Mouse (Mus musculus) forebrain, embryonic 15.5 days (tissue): ENCODE measurements at regions not wholly inside any gene's neighbourhood (a gene's known extent, or its start where the extent isn't known, plus 50 kb on each side); places are given as distances from the start of the nearest gene placed in this dataset.
A peak's percentile ranks its signal among the peaks of the same experiment; 100 is the strongest.

ENCODE experiments used
- ATAC-seq: fragments of 200-750 bp; cut with Nextera tagmentation; replicated peaks from 2 replicates; pipeline ENCODE4 v1.8.0; 2017; ENCODE audit warnings: mild to moderate bottlenecking, moderate TSS enrichment, moderate library complexity
- H3K27ac ChIP-seq: fragments of 300-500 bp; sonication (generic); replicated peaks from 2 replicates; pipeline ENCODE4 v1.5.1; 2015; ENCODE audit warnings: mild to moderate bottlenecking, inconsistent platforms
- H3K27me3 ChIP-seq: fragments of 300-500 bp; sonication (generic); 2 replicates; pipeline ENCODE4 v1.6.1; 2015; ENCODE audit warnings: inconsistent platforms
- H3K36me3 ChIP-seq: fragments of 300-500 bp; sonication (generic); 2 replicates; pipeline ENCODE4 v1.6.1; 2015; ENCODE audit warnings: mild to moderate bottlenecking, inconsistent platforms
- H3K4me1 ChIP-seq: fragments of 300-500 bp; sonication (generic); 2 replicates; pipeline ENCODE4 v1.6.1; 2015; ENCODE audit warnings: inconsistent platforms
- H3K4me2 ChIP-seq: fragments of 300-500 bp; sonication (generic); replicated peaks from 2 replicates; pipeline ENCODE4 v1.6.1; 2015; ENCODE audit warnings: mild to moderate bottlenecking, inconsistent platforms
- H3K4me3 ChIP-seq: fragments of 300-500 bp; sonication (generic); 2 replicates; pipeline ENCODE4 v1.5.1; 2015; ENCODE audit warnings: mild to moderate bottlenecking, inconsistent platforms
- H3K9ac ChIP-seq: fragments of 300-500 bp; sonication (generic); replicated peaks from 2 replicates; pipeline ENCODE4 v1.6.1; 2015; ENCODE audit warnings: mild to moderate bottlenecking, inconsistent platforms
- H3K9me3 ChIP-seq: fragments of 300-500 bp; sonication (generic); 2 replicates; pipeline ENCODE4 v1.6.1; 2016; ENCODE audit warnings: inconsistent platforms
- WGBS: fragments of 180-500 bp; shearing (Covaris S2); methylation state at CpG from one replicate; pipeline ENCODE4 v1.1.7; 2015; ENCODE audit warnings: mixed read lengths; 5-methylcytosine and 5-hydroxymethylcytosine counted together

DNA sequence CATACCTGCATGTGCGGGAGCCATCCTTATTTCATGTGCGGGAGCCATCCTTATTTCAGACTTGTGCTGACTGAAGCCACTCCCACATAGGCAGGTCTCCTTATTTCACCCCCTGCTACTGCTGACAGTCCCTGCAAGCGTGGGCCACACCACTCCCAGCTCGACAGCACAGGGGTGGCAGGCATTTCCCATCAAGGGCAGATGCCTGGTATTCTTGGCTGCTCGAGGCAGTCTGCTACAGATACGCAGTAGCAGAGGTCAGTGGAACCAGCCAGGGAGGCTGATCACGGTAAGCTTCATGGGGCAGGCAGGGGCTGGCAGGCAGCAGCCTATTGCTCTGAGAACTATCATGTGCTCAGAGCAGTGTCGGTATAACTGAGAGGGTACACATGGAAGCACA is 215.6 kb downstream of the Mroh4 start:
- no peaks in the 10 kb centered on the region for H3K9me3 ChIP-seq
- H3K27ac ChIP-seq = no peak overlapping the region
- no peaks in the 10 kb centered on the region for H3K4me1 ChIP-seq
- H3K4me3 ChIP-seq = no peak overlapping the region
- H3K4me2 ChIP-seq = no peak overlapping the region
- no peak overlapping the region for H3K9ac ChIP-seq
- H3K36me3 ChIP-seq = no peaks in the 10 kb centered on the region
- ATAC-seq = no peak
- no peaks in the 10 kb centered on the region for H3K27me3 ChIP-seq
- 76% methylated on average over 8 of the region's 8 CpGs for WGBS

DNA sequence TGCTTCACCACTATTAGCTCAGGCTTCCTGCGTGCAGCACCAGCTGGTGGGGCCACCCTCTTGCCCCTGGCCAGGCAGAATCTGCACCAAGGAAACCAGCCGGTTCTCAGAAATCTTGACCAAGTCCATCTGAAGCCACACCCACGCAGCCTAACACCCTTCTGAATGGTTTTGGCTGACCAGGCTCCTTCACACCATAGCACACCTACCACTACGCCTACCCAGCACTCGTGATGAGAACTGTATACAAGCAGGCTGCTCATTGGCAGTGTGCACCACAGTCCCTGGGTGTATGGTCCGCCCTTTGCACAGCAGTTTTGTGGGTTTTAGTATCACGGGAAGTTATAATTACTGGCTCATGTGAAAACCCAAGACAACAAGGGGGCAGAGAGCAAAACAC is 217.5 kb downstream of the Mroh4 start:
- Histone ChIP-seq H3K27ac (no peak overlapping the region), H3K9ac (no peak overlapping the region), H3K4me1 (peaks cover 10% of the 10 kb centered on the region), H3K4me2 (no peak overlapping the region), H3K27me3 (no peaks in the 10 kb centered on the region), H3K36me3 (no peaks in the 10 kb centered on the region), H3K4me3 (no peak overlapping the region), H3K9me3 (no peaks in the 10 kb centered on the region)
- WGBS = 88% methylated on average over 7 of the region's 7 CpGs
- ATAC-seq = no peak

DNA sequence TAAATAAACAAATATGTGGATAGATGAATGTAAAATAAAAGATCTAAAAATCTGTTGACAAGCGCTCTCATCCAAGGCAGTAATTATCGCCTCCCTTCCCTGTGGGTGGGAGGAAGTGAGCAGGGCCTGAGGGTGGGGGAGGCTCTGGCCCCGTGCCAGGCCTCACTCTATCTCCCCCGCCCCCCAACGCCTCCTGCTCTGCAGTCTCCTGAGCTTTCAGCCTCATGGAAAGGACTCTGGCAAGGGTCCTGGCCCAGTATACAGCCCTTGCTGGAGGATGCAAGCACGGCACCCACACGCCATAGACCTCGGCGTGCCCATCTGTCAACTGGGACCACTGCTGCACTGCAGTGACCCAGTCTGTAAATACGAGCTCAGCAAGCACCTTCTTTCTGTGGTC is 222.9 kb downstream of the Mroh4 start:
- Histone ChIP-seq H3K9me3 (no peaks in the 10 kb centered on the region), H3K4me3 (no peak overlapping the region), H3K27ac (peak overlapping the region; percentile 20), H3K4me2 (no peak overlapping the region), H3K27me3 (no peaks in the 10 kb centered on the region), H3K36me3 (no peaks in the 10 kb centered on the region), H3K9ac (no peak overlapping the region), H3K4me1 (peaks cover 23% of the 10 kb centered on the region)
- peak; percentile 72; the same call in 1 of the 2 replicates for ATAC-seq
- 43% methylated on average over 10 of the region's 10 CpGs for WGBS

DNA sequence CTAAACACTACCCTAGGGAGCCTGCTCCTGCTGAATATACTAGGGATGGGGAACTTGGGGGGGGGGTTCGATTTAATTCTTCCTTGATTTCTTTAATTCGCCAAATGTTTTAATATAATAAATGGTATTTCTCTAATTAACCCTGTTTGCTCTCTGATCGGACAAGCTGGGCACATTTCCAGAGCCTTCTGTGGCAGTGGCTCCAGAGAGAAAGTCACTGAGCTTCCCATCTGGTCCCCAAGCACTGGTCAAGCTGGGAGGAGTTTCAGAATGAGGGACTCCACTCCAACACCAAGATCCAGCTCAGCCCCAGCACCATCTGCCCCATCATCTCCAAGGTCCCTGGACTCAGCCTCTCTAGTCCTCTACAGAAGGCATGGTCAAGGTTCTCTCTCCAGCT is 223.9 kb downstream of the Mroh4 start:
- Histone ChIP-seq H3K4me1 (peaks cover 23% of the 10 kb centered on the region), H3K4me3 (no peak overlapping the region), H3K27me3 (no peaks in the 10 kb centered on the region), H3K9ac (no peak overlapping the region), H3K9me3 (no peaks in the 10 kb centered on the region), H3K4me2 (no peak overlapping the region), H3K27ac (no peak overlapping the region), H3K36me3 (no peaks in the 10 kb centered on the region)
- ATAC-seq = 0 out of 2 replicates have a peak, but pooled peaks have one; percentile 21
- WGBS = 80% methylated on average over 3 of the region's 3 CpGs

DNA sequence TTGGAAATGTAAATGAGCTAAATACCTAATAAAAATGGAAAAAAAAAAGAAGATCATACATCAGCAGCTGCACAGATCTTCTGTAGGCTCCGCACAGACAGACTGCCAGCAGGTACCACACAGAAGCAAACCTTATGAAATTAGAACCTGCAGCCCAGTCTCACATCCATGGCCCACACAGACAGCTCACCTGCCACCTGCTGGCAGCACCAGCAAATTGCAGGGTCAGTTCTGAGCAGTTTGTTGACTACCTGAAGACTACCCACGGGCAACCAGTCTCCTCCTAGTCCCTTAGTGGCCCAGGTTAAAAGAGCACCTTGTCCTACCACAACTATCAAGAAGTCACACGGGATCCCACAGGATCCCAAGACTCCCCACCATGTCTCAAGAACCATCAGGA is 225.1 kb downstream of the Mroh4 start:
- H3K9me3 ChIP-seq = no peaks in the 10 kb centered on the region
- no peak overlapping the region for H3K4me3 ChIP-seq
- no peaks in the 10 kb centered on the region for H3K36me3 ChIP-seq
- no peaks in the 10 kb centered on the region for H3K27me3 ChIP-seq
- WGBS = 80% methylated on average over 3 of the region's 3 CpGs
- H3K4me2 ChIP-seq = no peak overlapping the region
- no peak overlapping the region for H3K9ac ChIP-seq
- ATAC-seq = no peak
- H3K4me1 ChIP-seq = peaks cover 27% of the 10 kb centered on the region
- H3K27ac ChIP-seq = no peak overlapping the region

DNA sequence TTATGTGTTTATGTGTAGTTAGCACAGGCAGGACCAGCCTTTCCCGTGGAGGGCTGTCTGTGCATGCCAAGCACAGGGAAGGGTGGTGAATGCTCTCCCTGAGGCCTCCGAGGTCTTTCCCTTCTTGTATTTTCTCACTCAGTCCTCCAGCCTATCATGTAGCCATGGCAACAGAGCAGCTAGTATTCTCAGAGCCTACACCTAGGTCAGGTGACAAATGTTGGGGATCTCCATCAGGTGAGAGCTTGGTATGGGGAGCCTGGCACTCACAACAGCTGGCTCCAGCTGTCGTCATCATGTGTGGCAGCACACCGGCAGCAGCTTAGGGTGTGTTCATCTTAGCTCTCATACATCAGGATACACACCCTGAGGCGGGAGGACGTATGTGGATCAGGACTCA is 231.3 kb downstream of the Mroh4 start:
- 0 out of 2 replicates have a peak overlapping the region, but pooled peaks have one; percentile 27 for H3K27ac ChIP-seq
- H3K36me3 ChIP-seq = no peaks in the 10 kb centered on the region
- ATAC-seq = peak; percentile 60
- H3K4me1 ChIP-seq = peaks cover 12% of the 10 kb centered on the region
- no peaks in the 10 kb centered on the region for H3K9me3 ChIP-seq
- no peak overlapping the region for H3K4me2 ChIP-seq
- no peak overlapping the region for H3K9ac ChIP-seq
- H3K27me3 ChIP-seq = no peaks in the 10 kb centered on the region
- no peak overlapping the region for H3K4me3 ChIP-seq
- 66% methylated on average over 6 of the region's 6 CpGs for WGBS

DNA sequence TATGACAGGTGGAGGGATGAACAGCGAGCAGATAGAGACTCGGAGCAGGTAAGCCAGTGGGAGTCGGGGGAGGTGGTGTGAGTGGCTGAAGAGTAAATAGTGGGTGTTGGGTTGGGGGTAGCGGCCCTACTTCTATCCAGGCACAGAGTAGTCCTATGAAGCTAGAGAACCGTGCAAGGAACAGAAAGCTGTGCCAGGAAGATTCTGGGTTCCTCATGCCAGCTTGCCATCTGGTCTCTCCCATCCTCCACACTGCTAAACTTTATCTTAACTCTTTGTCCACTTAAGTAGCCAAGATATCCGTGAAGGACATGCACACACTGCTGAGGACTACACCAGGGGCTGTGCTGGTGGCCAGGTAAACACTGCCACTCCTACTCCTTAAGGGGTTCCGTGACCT is 234.9 kb downstream of the Mroh4 start:
- no peak for ATAC-seq
- Histone ChIP-seq H3K27me3 (no peaks in the 10 kb centered on the region), H3K9me3 (no peaks in the 10 kb centered on the region), H3K36me3 (no peaks in the 10 kb centered on the region), H3K4me2 (no peak overlapping the region), H3K4me1 (peaks cover 8% of the 10 kb centered on the region), H3K9ac (no peak overlapping the region), H3K27ac (no peak overlapping the region), H3K4me3 (no peak overlapping the region)
- 87% methylated on average over 7 of the region's 7 CpGs for WGBS

DNA sequence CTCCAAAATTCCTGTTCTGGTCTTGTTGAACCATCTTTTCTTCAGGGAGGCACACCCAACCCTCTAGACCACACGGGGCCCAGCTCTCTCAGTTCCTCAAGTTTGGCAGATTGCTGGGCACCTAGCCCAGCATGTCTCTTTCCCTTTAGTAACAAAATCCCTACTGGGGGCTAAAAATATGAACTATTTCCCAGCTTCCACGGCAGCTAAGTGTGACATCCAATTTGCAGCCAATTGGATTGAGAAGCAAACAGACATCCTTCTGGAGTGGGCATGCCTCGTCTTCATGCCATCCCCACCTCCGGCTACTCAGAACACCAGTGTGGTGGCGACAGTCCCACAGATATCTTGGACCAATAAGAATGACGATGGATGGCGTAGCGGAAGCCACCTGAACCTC is 240.1 kb downstream of the Mroh4 start:
- no peak overlapping the region for H3K4me2 ChIP-seq
- no peaks in the 10 kb centered on the region for H3K9me3 ChIP-seq
- no peaks in the 10 kb centered on the region for H3K36me3 ChIP-seq
- 0 out of 2 replicates have a peak, but pooled peaks cover 6% of the 10 kb centered on the region for H3K4me1 ChIP-seq
- H3K9ac ChIP-seq = no peak overlapping the region
- no peaks in the 10 kb centered on the region for H3K27me3 ChIP-seq
- 77% methylated on average over 8 of the region's 8 CpGs for WGBS
- H3K27ac ChIP-seq = no peak overlapping the region
- no peak overlapping the region for H3K4me3 ChIP-seq
- ATAC-seq = no peak

DNA sequence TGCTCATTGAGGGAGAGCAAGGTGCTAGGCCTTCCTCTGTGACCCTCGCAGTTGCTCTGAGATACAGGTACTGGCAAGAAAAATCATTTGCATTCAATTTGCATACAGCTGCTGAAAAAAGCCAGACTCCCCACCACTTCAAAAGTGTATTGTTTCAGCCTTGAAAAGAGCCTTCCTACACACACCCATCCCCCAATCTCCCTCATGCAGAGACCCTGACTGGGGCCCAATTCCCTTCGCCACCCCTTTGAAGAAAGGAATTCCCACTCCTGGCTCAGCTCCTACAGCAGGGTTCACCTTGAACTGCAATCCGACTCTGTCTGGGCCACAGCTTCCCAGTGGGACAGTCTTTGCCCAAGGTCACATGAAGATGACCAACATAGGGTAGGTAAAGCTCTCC is 248.6 kb downstream of the Mroh4 start:
- WGBS = 2% methylated on average over 3 of the region's 3 CpGs
- Histone ChIP-seq H3K27me3 (no peaks in the 10 kb centered on the region), H3K4me2 (no peak overlapping the region), H3K27ac (no peak overlapping the region), H3K4me1 (peaks cover 12% of the 10 kb centered on the region; the same call in 1 of the 2 replicates), H3K9ac (no peak overlapping the region), H3K9me3 (no peaks in the 10 kb centered on the region), H3K36me3 (no peaks in the 10 kb centered on the region), H3K4me3 (no peak overlapping the region)
- no peak for ATAC-seq

DNA sequence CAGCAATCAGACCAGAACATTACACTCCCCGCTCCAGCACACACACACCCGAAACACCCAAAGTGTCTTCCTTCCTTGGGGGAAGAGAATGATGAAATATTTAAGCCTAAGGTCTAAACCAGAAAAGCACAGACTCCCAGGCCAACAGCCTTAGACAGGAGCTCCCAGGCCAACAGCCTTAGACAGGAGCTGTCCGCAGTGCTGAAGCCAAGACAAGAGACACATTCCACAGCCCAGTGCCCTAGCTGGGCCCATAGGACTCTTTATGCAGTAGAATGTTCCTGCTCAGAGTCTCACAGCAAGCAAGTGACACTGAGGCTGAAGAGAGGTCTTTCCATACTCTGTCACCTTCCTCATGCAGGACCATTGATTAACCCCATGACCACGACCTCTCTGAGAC is 253.6 kb downstream of the Mroh4 start:
- peaks cover 11% of the 10 kb centered on the region for H3K4me1 ChIP-seq
- H3K9ac ChIP-seq = no peak overlapping the region
- no peak overlapping the region for H3K4me3 ChIP-seq
- H3K9me3 ChIP-seq = no peaks in the 10 kb centered on the region
- no peak overlapping the region for H3K4me2 ChIP-seq
- no peaks in the 10 kb centered on the region for H3K27me3 ChIP-seq
- no peak overlapping the region for H3K27ac ChIP-seq
- 68% methylated on average over 4 of the region's 4 CpGs for WGBS
- no peaks in the 10 kb centered on the region for H3K36me3 ChIP-seq
- no peak for ATAC-seq

DNA sequence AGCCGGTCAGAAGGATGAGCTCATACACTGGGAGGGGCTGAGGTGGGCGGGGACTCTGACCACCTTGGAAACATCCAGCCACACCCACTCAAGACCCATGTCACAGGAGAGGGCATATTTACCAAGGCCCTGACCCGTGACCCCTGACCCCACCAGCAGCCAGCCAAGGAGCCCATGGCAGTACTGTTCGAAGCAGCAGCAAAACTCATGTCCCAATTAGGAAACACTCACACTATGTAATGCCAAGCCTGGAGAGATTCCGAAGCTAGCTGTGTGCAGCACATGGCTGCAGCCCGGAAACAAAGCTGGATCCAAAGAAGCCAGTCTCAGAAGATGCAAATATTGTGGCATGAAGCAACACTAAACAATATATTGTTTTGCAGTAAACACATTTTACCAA is 256.8 kb downstream of the Mroh4 start:
- H3K36me3 ChIP-seq = no peaks in the 10 kb centered on the region
- WGBS = 72% methylated on average over 6 of the region's 6 CpGs
- H3K4me1 ChIP-seq = peaks cover 6% of the 10 kb centered on the region
- H3K27ac ChIP-seq = peak overlapping the region; percentile 14; the same call in 1 of the 2 replicates
- H3K27me3 ChIP-seq = no peaks in the 10 kb centered on the region
- no peaks in the 10 kb centered on the region for H3K9me3 ChIP-seq
- no peak overlapping the region for H3K4me2 ChIP-seq
- H3K4me3 ChIP-seq = no peak overlapping the region
- H3K9ac ChIP-seq = no peak overlapping the region
- ATAC-seq = peak; percentile 85

DNA sequence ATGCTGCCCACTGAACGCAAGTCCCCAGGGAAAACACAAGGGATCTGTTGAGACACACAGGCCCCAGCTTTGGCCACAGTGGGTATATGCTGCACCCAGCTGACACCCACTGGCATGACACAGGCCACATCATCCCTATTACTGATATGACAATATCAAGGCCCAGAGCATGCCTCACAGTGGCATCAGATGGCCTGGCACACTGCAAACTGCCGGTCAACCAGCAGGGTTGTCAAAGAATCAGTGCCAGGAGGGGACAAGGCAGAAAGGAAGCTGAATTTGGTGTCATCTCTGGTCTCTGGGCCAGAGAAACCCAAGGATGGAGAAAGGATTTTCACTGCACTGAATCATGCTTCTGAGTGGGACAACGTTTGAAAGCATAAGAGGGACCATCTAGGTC is 266.7 kb downstream of the Mroh4 start:
- Histone ChIP-seq H3K4me3 (no peak overlapping the region), H3K4me1 (no peaks in the 10 kb centered on the region), H3K36me3 (no peaks in the 10 kb centered on the region), H3K27ac (no peak overlapping the region), H3K27me3 (no peaks in the 10 kb centered on the region), H3K9ac (no peak overlapping the region), H3K9me3 (no peaks in the 10 kb centered on the region), H3K4me2 (no peak overlapping the region)
- WGBS = 81% methylated on average over 3 of the region's 3 CpGs
- ATAC-seq = no peak

DNA sequence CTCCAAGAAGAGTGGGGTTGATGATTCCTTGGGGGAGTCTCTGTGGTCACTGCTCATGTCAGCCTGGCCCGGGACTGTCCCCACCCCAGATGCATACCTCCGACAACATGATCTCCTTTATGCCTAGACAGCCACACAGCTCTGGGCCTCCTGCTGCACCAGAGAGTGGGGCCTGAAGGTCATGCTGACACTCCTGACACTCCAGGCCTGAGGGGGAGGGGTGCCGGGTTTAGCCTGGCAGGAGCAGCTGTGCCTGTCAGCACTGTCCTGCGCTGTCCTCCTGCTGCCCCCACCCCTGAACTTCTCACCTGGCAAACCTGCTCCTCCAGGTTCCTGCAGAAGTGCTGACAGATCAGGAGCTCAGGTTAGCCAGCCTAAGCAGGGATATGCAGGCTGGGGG is 288.2 kb downstream of the Mroh4 start:
- Histone ChIP-seq H3K27ac (no peak overlapping the region), H3K36me3 (no peaks in the 10 kb centered on the region), H3K4me3 (no peak overlapping the region), H3K9me3 (no peaks in the 10 kb centered on the region), H3K4me1 (peaks cover 6% of the 10 kb centered on the region; the same call in 1 of the 2 replicates), H3K9ac (no peak overlapping the region), H3K27me3 (no peaks in the 10 kb centered on the region), H3K4me2 (no peak overlapping the region)
- ATAC-seq = no peak
- WGBS = 70% methylated on average over 4 of the region's 4 CpGs
